Mouse (Mus musculus) limb, embryonic 11.5 days (tissue): Measurements from ENCODE around the gene Shc4. TPM values are rescaled to one million over a fixed set of nuclear protein-coding genes. Genes with fewer than 3 reads are reported as not detected.

ENCODE experiments used
- ATAC-seq: fragments of 200-750 bp; cut with Nextera tagmentation; 2 replicates; pipeline ENCODE4 v1.8.0; 2017; ENCODE audit warnings: low read depth; ENCODE audit not compliant: insufficient number of reproducible peaks, low FRiP score, low TSS enrichment
- DNase-seq: peaks from one replicate; pipeline ENCODE4 v3.0.0-alpha.2; 2015; ENCODE audit warnings: low spot score
- H3K27ac ChIP-seq: fragments of 300-500 bp; sonication (generic); replicated peaks from 2 replicates; pipeline ENCODE4 v1.5.1; 2014; ENCODE audit warnings: low read depth, mild to moderate bottlenecking, low read length
- H3K27me3 ChIP-seq: fragments of 300-500 bp; sonication (generic); 2 replicates; pipeline ENCODE4 v1.6.1; 2014; ENCODE audit warnings: mild to moderate bottlenecking, low read length, mixed read lengths; ENCODE audit not compliant: control insufficient read depth, insufficient read depth
- H3K36me3 ChIP-seq: fragments of 300-500 bp; sonication (generic); 2 replicates; pipeline ENCODE4 v1.6.1; 2014; ENCODE audit warnings: mild to moderate bottlenecking, low read length, moderate library complexity, mixed read lengths; ENCODE audit not compliant: control insufficient read depth, insufficient read depth
- H3K4me1 ChIP-seq: fragments of 300-500 bp; sonication (generic); 2 replicates; pipeline ENCODE4 v1.6.1; 2014; ENCODE audit warnings: low read length, mixed read lengths; ENCODE audit not compliant: control insufficient read depth, insufficient read depth
- H3K4me2 ChIP-seq: fragments of 300-500 bp; sonication (generic); 2 replicates; pipeline ENCODE4 v1.6.1; 2014; ENCODE audit warnings: low read depth, mild to moderate bottlenecking, moderate library complexity; ENCODE audit not compliant: severe bottlenecking
- H3K4me3 ChIP-seq: fragments of 300-500 bp; sonication (generic); 2 replicates; pipeline ENCODE4 v1.5.1; 2014; ENCODE audit warnings: low read depth, low read length
- H3K9ac ChIP-seq: fragments of 300-500 bp; sonication (generic); 2 replicates; pipeline ENCODE4 v1.6.1; 2014; ENCODE audit warnings: mild to moderate bottlenecking, low read length
- H3K9me3 ChIP-seq: fragments of 300-500 bp; sonication (generic); 2 replicates; pipeline ENCODE4 v1.6.1; 2016; ENCODE audit warnings: low read length; ENCODE audit not compliant: control insufficient read depth
- WGBS: fragments of 180-500 bp; shearing (Covaris S2); extraction: QIAGEN DNeasy Blood & Tissue Kit; methylation state at CpG from one replicate; pipeline ENCODE4 v1.1.7; 2014; 5-methylcytosine and 5-hydroxymethylcytosine counted together
- polyA plus RNA-seq: library from polyadenylated mRNA; unstranded; fragments of >200 nt; fragmentation: Nextera tagmentation; extraction: Ambion mirVana; gene quantifications from 2 replicates; pipeline ENCODE4 v1.2.1, GENCODE M21; 2014

Gene Shc4
- polyA plus RNA-seq, 1 experiment from 2014 or later = 1.2 TPM

GRCm38 (mm10) chr2:125594786-125595185 lies 129.2 kb downstream of the Shc4 start:
- Histone ChIP-seq H3K9me3 (no peaks in the 10 kb centered on the region), H3K27me3 (no peaks in the 10 kb centered on the region), H3K36me3 (peaks cover 12% of the 10 kb centered on the region; the same call in 1 of the 2 replicates), H3K4me2 (no peak overlapping the region), H3K9ac (no peak overlapping the region), H3K4me1 (no peaks in the 10 kb centered on the region), H3K4me3 (no peak overlapping the region), H3K27ac (no peak overlapping the region)
- 93% methylated on average over 12 of the region's 12 CpGs for WGBS
- DNase-seq (no peak), ATAC-seq (no peak)

- H3K4me2 ChIP-seq = no peak overlapping the region
- H3K27me3 ChIP-seq = no peaks in the 10 kb centered on the region
- DNase-seq (no peak), ATAC-seq (no peak)
- H3K4me3 ChIP-seq = no peak overlapping the region
- H3K36me3 ChIP-seq = peaks cover 12% of the 10 kb centered on the region; the same call in 1 of the 2 replicates
- no peaks in the 10 kb centered on the region for H3K9me3 ChIP-seq
- WGBS = 89% methylated on average over 6 of the region's 6 CpGs
- no peak overlapping the region for H3K9ac ChIP-seq
- no peaks in the 10 kb centered on the region for H3K4me1 ChIP-seq
- no peak overlapping the region for H3K27ac ChIP-seq
Measured at GRCm38 (mm10) chr2:125594072-125594471, 129.9 kb downstream of the Shc4 start.

- Histone ChIP-seq H3K27me3 (no peaks in the 10 kb centered on the region), H3K4me1 (no peaks in the 10 kb centered on the region), H3K36me3 (peaks cover 20% of the 10 kb centered on the region), H3K9me3 (no peaks in the 10 kb centered on the region), H3K9ac (no peak overlapping the region), H3K4me2 (no peak overlapping the region), H3K4me3 (no peak overlapping the region), H3K27ac (no peak overlapping the region)
- DNase-seq = no peak
- ATAC-seq = no peak
- WGBS = 91% methylated on average over 4 of the region's 4 CpGs
Measured at GRCm38 (mm10) chr2:125591895-125592294, 132.1 kb downstream of the Shc4 start.

GRCm38 (mm10) chr2:125589287-125589686 lies 134.7 kb downstream of the Shc4 start:
- Histone ChIP-seq H3K9ac (no peak overlapping the region), H3K9me3 (no peaks in the 10 kb centered on the region), H3K4me2 (no peak overlapping the region), H3K27ac (no peak overlapping the region), H3K27me3 (no peaks in the 10 kb centered on the region), H3K4me3 (no peak overlapping the region), H3K4me1 (no peaks in the 10 kb centered on the region), H3K36me3 (peaks cover 16% of the 10 kb centered on the region)
- ATAC-seq = no peak
- whole genome bisulfite sequencing = 95% methylated on average over 12 of the region's 12 CpGs
- no peak for DNase-seq

- no peak overlapping the region for H3K4me2 ChIP-seq
- H3K27ac ChIP-seq = no peak overlapping the region
- H3K9ac ChIP-seq = no peak overlapping the region
- H3K36me3 ChIP-seq = peaks cover 9% of the 10 kb centered on the region; the same call in 1 of the 2 replicates
- H3K4me3 ChIP-seq = no peak overlapping the region
- no peak for ATAC-seq
- no peak for DNase-seq
- no peaks in the 10 kb centered on the region for H3K9me3 ChIP-seq
- H3K27me3 ChIP-seq = no peaks in the 10 kb centered on the region
- WGBS = 88% methylated on average over 5 of the region's 5 CpGs
- H3K4me1 ChIP-seq = no peaks in the 10 kb centered on the region
Measured at GRCm38 (mm10) chr2:125581081-125581480, 142.9 kb downstream of the Shc4 start.

GRCm38 (mm10) chr2:125577670-125578069 lies 146.3 kb downstream of the Shc4 start:
- WGBS = 86% methylated on average over 4 of the region's 4 CpGs
- H3K36me3 ChIP-seq = peaks cover 10% of the 10 kb centered on the region
- no peak for DNase-seq
- H3K4me3 ChIP-seq = no peak overlapping the region
- no peaks in the 10 kb centered on the region for H3K9me3 ChIP-seq
- H3K27ac ChIP-seq = no peak overlapping the region
- H3K4me1 ChIP-seq = no peaks in the 10 kb centered on the region
- H3K27me3 ChIP-seq = no peaks in the 10 kb centered on the region
- ATAC-seq = no peak
- H3K4me2 ChIP-seq = no peak overlapping the region
- H3K9ac ChIP-seq = no peak overlapping the region

Other genes starting within 250 kb of the Shc4 start
- 0.15 and 0.18 TPM in 2 replicates for gene Gm9913, start 219.1 kb downstream of the Shc4 start, polyA plus RNA-seq
- gene Fbn1, start 216.2 kb downstream of the Shc4 start, polyA plus RNA-seq = 7.8 and 8.1 TPM in 2 replicates
- gene Cep152, start 99.0 kb downstream of the Shc4 start, polyA plus RNA-seq = 9.1 and 9.9 TPM in 2 replicates
- 224 and 232 TPM in 2 replicates for gene Eid1, start 51.1 kb downstream of the Shc4 start, polyA plus RNA-seq
- gene Secisbp2l, start 58.7 kb upstream of the Shc4 start, polyA plus RNA-seq = 22.1 and 23.5 TPM in 2 replicates
- gene Galk2, start 135.0 kb upstream of the Shc4 start, polyA plus RNA-seq = 35.4 and 38.7 TPM in 2 replicates
- 106 and 111 TPM in 2 replicates for gene Cops2, start 135.0 kb upstream of the Shc4 start, polyA plus RNA-seq